27 mouse cellular contexts compared by ENCODE assay signal in genomic region chr2:52405238-52405637, GRCm38 (mm10). TPM values are rescaled to one million over a fixed set of nuclear protein-coding genes. Genes with fewer than 3 reads are reported as not detected.
"Had no signal": no experiment of that assay in that cellular context is flagged by ENCODE, and none has a peak within 500 bp of the region (broad histone marks: within the 10 kb centered on the region; RNA-seq: fewer than 3 reads in every experiment).

No protein-coding gene starts in this region.

- H3K4me3 ChIP-seq: embryonic facial prominence, embryonic 10.5 days; embryonic facial prominence, embryonic 12.5 days; embryonic facial prominence, embryonic 13.5 days; embryonic facial prominence, embryonic 15.5 days; erythroblast, embryonic 14.5 days; forebrain, embryonic 10.5 days; forebrain, embryonic 12.5 days; forebrain, embryonic 13.5 days; forebrain, embryonic 15.5 days; gastrocnemius, adult 2 months; heart, adult 2 months had no signal

- H3K9ac ChIP-seq: embryonic facial prominence, embryonic 12.5 days; embryonic facial prominence, embryonic 13.5 days; embryonic facial prominence, embryonic 15.5 days; forebrain, embryonic 12.5 days; forebrain, embryonic 13.5 days; forebrain, embryonic 15.5 days; forebrain, postnatal 0 days had no signal

- ATAC-seq: forebrain, embryonic 13.5 days; forebrain, embryonic 14.5 days; forebrain, embryonic 15.5 days; forebrain, embryonic 16.5 days; forebrain, postnatal 0 days had no signal

- H3K27me3 ChIP-seq: embryonic facial prominence, embryonic 12.5 days; embryonic facial prominence, embryonic 13.5 days; embryonic facial prominence, embryonic 15.5 days; forebrain, embryonic 12.5 days; forebrain, embryonic 13.5 days; forebrain, embryonic 15.5 days had no signal

- H3K27ac ChIP-seq: embryonic facial prominence, embryonic 10.5 days; embryonic facial prominence, embryonic 12.5 days; embryonic facial prominence, embryonic 13.5 days; embryonic facial prominence, embryonic 15.5 days; forebrain, embryonic 10.5 days; forebrain, embryonic 12.5 days; forebrain, embryonic 13.5 days; forebrain, embryonic 15.5 days; gastrocnemius, adult 2 months; heart, adult 2 months had no signal

- H3K4me2 ChIP-seq: embryonic facial prominence, embryonic 12.5 days; embryonic facial prominence, embryonic 13.5 days; embryonic facial prominence, embryonic 15.5 days; forebrain, embryonic 12.5 days; forebrain, embryonic 13.5 days; forebrain, embryonic 15.5 days had no signal

- H3K4me1 ChIP-seq: embryonic facial prominence, embryonic 10.5 days; embryonic facial prominence, embryonic 12.5 days; embryonic facial prominence, embryonic 13.5 days; embryonic facial prominence, embryonic 15.5 days; forebrain, embryonic 10.5 days; forebrain, embryonic 12.5 days; forebrain, embryonic 13.5 days; forebrain, embryonic 15.5 days had no signal

- DNase-seq: cerebellum, adult 2 months; cerebellum, adult 8-10 months; cerebellum, adult 9-10 months; cerebellum, adult 9-11 months; cerebellum, postnatal 10 days; cerebellum, postnatal 25 days; cerebellum, postnatal 36 days; embryo, embryonic 11 days; forebrain, postnatal 0 days; gastrocnemius, adult 2 months; gastrocnemius, postnatal 10 days; gastrocnemius, postnatal 14 days; gastrocnemius, postnatal 25 days; gastrocnemius, postnatal 36 days; heart, adult 18-20 months; heart, adult 2 months had no signal

RNA-seq across cellular contexts. Expression of gene Neb, which starts 27.0 kb away (rescaled TPM):
- polyA plus RNA-seq: erythroblast, embryonic 14.5 days had no signal
